Mouse (Mus musculus): ENCODE data around the gene Olfr707.
"Not testable (repeated sequence)": the region's sequence is repeated elsewhere in the genome, so short reads cannot be mapped to it uniquely, and the experiment has no call there.

Olfr707 gene

DNA sequence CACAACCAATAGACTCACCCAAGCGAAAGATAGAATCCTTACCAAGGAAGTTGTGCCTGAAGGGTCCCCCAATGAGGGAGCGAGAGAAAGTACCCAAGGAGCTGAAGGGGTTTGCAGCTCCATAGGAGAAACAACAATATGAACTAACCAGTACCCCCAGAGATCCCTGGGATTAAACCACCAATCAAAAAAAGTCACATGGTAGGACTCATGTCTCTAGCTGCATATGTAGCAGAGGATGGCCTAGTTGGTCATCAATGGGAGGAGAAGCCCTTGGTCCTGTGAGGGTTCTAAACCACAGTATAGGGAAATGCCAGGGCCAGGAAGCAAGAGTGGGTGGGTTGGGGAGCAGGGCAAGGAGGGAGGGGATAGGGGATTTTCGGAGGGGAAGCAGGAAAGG is at the start of gene Olfr707:
Olfr707 (minus strand) TSS at position 101 of the 400 bp plus-strand sequence.
- DNase-seq, result not testable (repeated sequence)

DNA sequence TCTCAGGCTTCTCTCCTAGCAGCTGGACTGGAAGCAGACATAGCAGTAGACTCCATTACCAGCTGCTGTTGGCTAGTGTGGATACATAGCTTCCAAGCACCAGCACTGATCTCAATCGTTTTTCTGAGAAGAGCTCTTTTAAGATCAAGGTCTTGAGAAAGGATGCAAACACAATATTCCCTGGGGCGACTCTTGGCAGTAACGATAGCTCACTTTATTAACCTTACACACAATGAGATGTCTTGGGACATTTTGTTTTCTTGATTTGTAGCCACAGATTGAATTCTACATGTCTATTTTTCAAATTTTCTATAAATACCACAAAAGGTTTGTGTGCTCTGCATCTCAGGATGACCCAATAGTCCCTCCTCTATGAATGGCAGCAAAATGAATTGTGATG is 47.2 kb upstream of the Olfr707 start, which contains the start of gene Olfr710:
Olfr710 (minus strand) TSS at position 101 of the 400 bp plus-strand sequence.
- DNase-seq, result no peak

DNA sequence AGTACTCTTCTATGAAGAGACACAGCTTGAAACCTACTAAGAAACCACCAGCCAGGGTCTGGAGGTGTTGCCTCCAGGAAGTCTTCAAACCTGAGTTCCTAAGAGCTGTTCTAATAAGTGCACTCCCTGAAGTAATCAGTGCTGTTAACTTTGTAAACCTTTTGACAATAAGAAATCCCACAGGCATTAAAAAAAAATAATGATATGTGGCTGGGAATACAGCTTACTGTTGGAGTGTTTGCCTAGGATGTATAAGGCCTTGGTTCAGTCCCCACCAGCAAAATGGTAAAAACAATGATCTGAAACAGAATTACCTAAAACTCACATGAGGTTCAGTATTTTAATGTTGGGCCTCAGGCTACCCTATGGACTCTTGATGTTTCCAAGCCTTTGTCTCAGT is 31.1 kb upstream of the Olfr707 start, which contains the start of gene Olfr709-ps1:
Olfr709-ps1 (minus strand) TSS at position 101 of the 400 bp plus-strand sequence.
- no peak for DNase-seq

DNA sequence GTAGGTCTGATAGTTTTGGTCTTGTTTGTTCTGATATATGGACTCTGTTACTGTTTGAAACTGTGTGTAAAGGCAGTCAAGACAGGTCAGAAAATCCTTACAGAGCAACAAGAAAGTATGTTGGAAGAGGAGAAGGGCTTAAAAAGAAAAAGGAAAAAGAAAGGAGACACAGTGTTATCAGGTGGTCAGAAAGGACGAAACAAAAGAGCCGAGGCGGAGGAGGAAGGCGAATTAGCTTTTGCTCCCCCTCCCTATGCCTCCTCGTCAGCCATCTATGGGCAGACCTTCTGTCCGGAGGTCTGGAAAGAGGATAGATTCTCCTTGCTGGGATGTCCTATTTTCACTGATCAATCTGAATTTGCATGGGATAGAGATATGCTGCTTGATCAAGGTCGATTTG is 19.9 kb upstream of the Olfr707 start:
- DNase-seq, result not testable (repeated sequence)

DNA sequence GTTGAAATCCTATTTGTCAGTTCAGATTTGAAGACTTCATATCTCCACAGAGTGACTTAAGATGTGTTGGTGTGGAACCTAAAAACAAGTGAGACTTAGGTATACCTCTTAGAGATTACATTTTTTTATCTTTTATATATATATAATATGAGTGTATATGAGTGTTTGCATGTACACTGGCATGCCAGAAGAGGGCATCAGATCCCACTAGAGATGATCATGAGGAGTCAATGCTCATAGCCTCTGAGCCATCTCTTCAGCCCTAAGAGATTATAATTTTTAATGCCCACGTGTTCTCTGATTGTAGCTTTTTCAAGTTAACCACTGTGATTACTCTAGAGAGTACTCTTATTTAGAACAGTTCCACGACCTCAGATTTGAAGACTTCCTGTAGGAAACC is 6.6 kb upstream of the Olfr707 start, which contains the start of gene Olfr1532-ps1:
Olfr1532-ps1 (plus strand) TSS at position 326 of the 400 bp plus-strand sequence.
- no peak for DNase-seq

DNA sequence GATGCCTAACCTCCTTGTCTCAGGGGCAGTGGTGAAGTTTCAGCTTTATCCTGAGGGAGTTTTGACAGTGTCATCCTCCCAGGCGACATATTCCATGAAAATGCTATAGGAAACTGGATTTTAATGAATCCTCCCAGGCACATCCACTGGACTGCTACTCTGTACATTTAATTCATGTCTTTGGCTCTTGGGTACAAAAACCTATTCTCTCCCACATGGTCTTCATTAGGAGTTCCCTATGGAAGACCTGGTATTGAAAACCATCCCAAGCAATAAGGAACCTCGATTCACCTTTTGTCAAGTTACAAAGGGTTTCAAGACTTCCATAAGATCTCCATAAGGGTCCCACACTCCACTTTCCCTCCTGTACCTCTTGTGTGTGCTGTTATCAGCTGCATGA is 13.0 kb downstream of the Olfr707 start, which contains the start of gene Olfr706:
Olfr706 (minus strand) TSS at position 101 of the 400 bp plus-strand sequence.
- DNase-seq, result no peak

DNA sequence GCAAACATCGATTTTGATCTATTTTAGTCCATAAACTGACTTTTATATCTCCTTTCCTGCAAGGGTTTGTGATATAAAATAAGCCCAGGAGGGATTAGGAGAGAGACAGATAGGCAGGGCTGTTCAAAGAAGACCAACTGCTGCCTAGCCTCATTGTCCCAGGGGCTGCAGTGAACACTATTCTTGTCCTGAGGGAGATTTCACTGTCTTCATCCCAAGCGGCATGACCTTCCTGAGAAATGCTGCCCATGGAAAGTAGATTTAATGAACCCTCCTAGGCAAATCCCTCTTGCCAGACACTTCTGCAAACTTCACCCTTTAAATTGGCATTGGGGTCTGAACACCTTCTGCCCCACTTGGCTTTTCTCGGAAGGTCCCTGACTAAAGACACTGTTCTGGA is 24.2 kb downstream of the Olfr707 start, which contains the start of gene Olfr705:
Olfr705 (minus strand) TSS at position 101 of the 400 bp plus-strand sequence.
- DNase-seq, result no peak

DNA sequence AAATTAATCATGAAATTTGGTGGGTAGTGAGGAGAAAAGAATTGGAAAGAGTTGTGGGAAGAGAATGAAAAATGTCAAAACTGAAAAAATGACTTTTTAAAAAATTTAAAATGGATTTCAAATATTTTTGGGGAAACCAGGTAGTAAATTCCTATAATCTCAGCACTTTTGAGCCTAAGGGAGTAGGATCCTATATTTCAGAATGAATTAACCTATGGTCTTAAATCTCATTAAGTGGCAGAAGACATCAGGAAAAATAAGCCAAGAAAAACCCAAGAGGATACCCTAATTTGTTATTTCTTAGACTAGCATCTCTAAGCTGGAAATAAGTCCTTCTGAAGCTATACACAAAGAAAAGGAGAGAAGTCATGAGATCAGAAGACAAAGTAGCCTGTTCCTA is 38.2 kb downstream of the Olfr707 start, which contains the start of gene Olfr704:
Olfr704 (plus strand) TSS at position 301 of the 400 bp plus-strand sequence.
- no peak for DNase-seq

DNA sequence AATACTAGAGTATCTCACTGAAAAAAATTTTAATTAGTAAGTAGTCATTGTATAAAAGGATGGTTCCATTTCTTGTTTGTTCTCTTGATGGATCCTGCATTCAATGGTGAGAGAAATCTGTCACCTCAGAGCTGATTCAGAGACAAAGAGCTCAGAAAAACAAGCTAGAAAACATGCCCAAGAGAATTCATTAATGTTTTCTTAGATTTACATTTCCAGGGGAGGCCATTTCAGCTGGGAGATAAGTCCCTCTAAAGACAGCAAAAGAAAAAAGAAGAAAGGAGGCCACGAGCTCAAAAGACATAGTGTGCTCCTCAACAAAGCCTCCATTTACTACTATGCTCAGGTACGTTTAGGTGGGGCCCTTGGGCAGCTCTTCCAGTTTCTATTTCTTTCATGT is 58.0 kb downstream of the Olfr707 start, which contains the start of gene Olfr703:
Olfr703 (plus strand) TSS at position 301 of the 400 bp plus-strand sequence.
- no peak for DNase-seq
